ENCODE assay signal across 8 mouse cellular contexts in genomic region chr17:56716655-56717362, GRCm38 (mm10). TPM values are rescaled to one million over a fixed set of nuclear protein-coding genes. Genes with fewer than 3 reads are reported as not detected.
DNase-seq lines count a peak whose midpoint lies in the region; ATAC-seq and TF ChIP-seq lines count a peak whose summit lies in the region.

No protein-coding gene starts in this region.

- peaks cover 24 to 55% of the 10 kb centered on the region in 2 experiments for H3K36me3 ChIP-seq in CH12.LX (replicated peaks in 1 of 2; ENCODE audit: control insufficient read depth in 1 of 2, insufficient read depth in 1 of 2, low read length in 1 of 2)
- H3K36me3 ChIP-seq in forebrain, embryonic 11.5 days (ENCODE audit: control insufficient read depth, insufficient read depth, low read length), result no peaks in the 10 kb centered on the region; the same call in 1 of the 2 replicates
- peaks cover 10% of the 10 kb centered on the region for H3K36me3 ChIP-seq in heart, embryonic 16.5 days (ENCODE audit: control insufficient read depth, insufficient read depth)
- peaks cover 23% of the 10 kb centered on the region for H3K36me3 ChIP-seq in liver, embryonic 15.5 days (replicated peaks)
- peaks cover 26% of the 10 kb centered on the region for H3K36me3 ChIP-seq in neural tube, embryonic 12.5 days

- peak overlapping the region; percentile 52 for H3K4me2 ChIP-seq in CH12.LX (ENCODE audit: insufficient read depth, low read depth, poor library complexity, severe bottlenecking)
- H3K4me2 ChIP-seq in forebrain, embryonic 11.5 days (ENCODE audit: low read depth, low read length, severe bottlenecking), result peak overlapping the region; percentile 90
- peak overlapping the region; percentile 79 for H3K4me2 ChIP-seq in heart, embryonic 16.5 days (ENCODE audit: low read depth, low read length)
- peak overlapping the region; percentile 95 for H3K4me2 ChIP-seq in liver, embryonic 15.5 days
- H3K4me2 ChIP-seq in neural tube, embryonic 12.5 days (replicated peaks), result peak overlapping the region; percentile 84

- TF ChIP-seq EP300 in CH12.LX (IDR thresholded peaks at IDR 0.05; ENCODE audit: low read length), result no peak

- under 1% methylated on average over 53 of the region's 55 CpGs for WGBS in forebrain, embryonic 11.5 days
- under 1% methylated on average over 54 of the region's 55 CpGs for WGBS in heart, embryonic 16.5 days
- under 1% methylated on average over 55 of the region's 55 CpGs for WGBS in liver, embryonic 15.5 days (ENCODE audit: insufficient replicate concordance)
- WGBS in neural tube, embryonic 12.5 days, result under 1% methylated on average over 55 of the region's 55 CpGs

- in situ Hi-C loops in CH12.LX (cut with MboI; ENCODE audit: low pct_ligation_motif_present, low pct_unique_long_range_greater_than_20kb, low sequenced_read_pairs), result loop anchor here (5.0 kb wide), 1 partner anchor 35 kb away; no protein-coding TSS in a partner anchor

- DNase-seq in CH12.LX (ENCODE audit: extremely low read depth), result peak; percentile 99
- DNase-seq in c-Kit-positive CD71-positive TER-119-negative erythroid progenitor cells, embryonic 14.5 days (ENCODE audit: low read depth), result peak; percentile 99
- DNase-seq in forebrain, embryonic 11.5 days (ENCODE audit: low spot score), result peak; percentile 98
- DNase-seq in kidney, postnatal 36 days, result peak; percentile 98 to 99
- peak; percentile 99 for DNase-seq in telencephalon, adult 2 months (ENCODE audit: low read depth, low spot score)

- no peak for TF ChIP-seq CTCF in CH12.LX (conservative IDR thresholded peaks at IDR 0.05 in 1 of 2, IDR thresholded peaks at IDR 0.05 in 1 of 2; ENCODE audit: low read depth in 2 of 2, low read length in 2 of 2)

- peaks cover 20% of the 10 kb centered on the region for H3K79me2 ChIP-seq in CH12.LX (replicated peaks; ENCODE audit: control insufficient read depth, extremely low read depth, insufficient read depth, poor library complexity, severe bottlenecking)

- peak overlapping the region; percentile 74 for H3K9ac ChIP-seq in CH12.LX (ENCODE audit: insufficient read depth, low read depth)
- peak overlapping the region; percentile 49 for H3K9ac ChIP-seq in forebrain, embryonic 11.5 days (ENCODE audit: low read length)
- H3K9ac ChIP-seq in heart, embryonic 16.5 days (ENCODE audit: low read length), result peak overlapping the region; percentile 96
- H3K9ac ChIP-seq in liver, embryonic 15.5 days, result peak overlapping the region; percentile 91
- peak overlapping the region; percentile 74 for H3K9ac ChIP-seq in neural tube, embryonic 12.5 days

- peaks cover 17 to 28% of the 10 kb centered on the region in 2 experiments for H3K4me1 ChIP-seq in CH12.LX (ENCODE audit: control insufficient read depth in 1 of 2, insufficient read depth in 2 of 2)
- H3K4me1 ChIP-seq in forebrain, embryonic 11.5 days (replicated peaks; ENCODE audit: control insufficient read depth, insufficient read depth, low read length), result peaks cover 4% of the 10 kb centered on the region; the same call in 1 of the 2 replicates
- H3K4me1 ChIP-seq in heart, embryonic 16.5 days (ENCODE audit: control insufficient read depth, insufficient read depth, low read length), result peaks cover 22% of the 10 kb centered on the region
- peaks cover 42% of the 10 kb centered on the region for H3K4me1 ChIP-seq in liver, embryonic 15.5 days (replicated peaks)
- H3K4me1 ChIP-seq in neural tube, embryonic 12.5 days, result peaks cover 28% of the 10 kb centered on the region

- peak; percentile 94 for ATAC-seq in forebrain, embryonic 11.5 days (replicated peaks; ENCODE audit: low FRiP score)
- ATAC-seq in heart, embryonic 16.5 days (replicated peaks; ENCODE audit: extremely low read depth, insufficient read depth, low FRiP score), result peak; percentile 91
- peak; percentile 87 for ATAC-seq in liver, embryonic 15.5 days (ENCODE audit: insufficient read depth)
- ATAC-seq in neural tube, embryonic 12.5 days (ENCODE audit: low FRiP score, low read depth), result peak; percentile 94

- no peaks in the 10 kb centered on the region for H3K27me3 ChIP-seq in CH12.LX (replicated peaks)
- no peaks in the 10 kb centered on the region for H3K27me3 ChIP-seq in forebrain, embryonic 11.5 days (ENCODE audit: control insufficient read depth, insufficient read depth, low read length)
- no peaks in the 10 kb centered on the region for H3K27me3 ChIP-seq in heart, embryonic 16.5 days (ENCODE audit: control insufficient read depth, insufficient read depth, low read length)
- H3K27me3 ChIP-seq in liver, embryonic 15.5 days, result no peaks in the 10 kb centered on the region
- no peaks in the 10 kb centered on the region for H3K27me3 ChIP-seq in neural tube, embryonic 12.5 days (replicated peaks)

- dilution Hi-C loops in CH12.LX (cut with MboI; ENCODE audit: extremely low pct_ligation_motif_present, extremely low pct_unique_long_range_greater_than_20kb, low sequenced_read_pairs), result no loop called here

- TF ChIP-seq POLR2A in CH12.LX (IDR thresholded peaks at IDR 0.05; ENCODE audit: low read depth, low read length), result peak; percentile 47

- H3K27ac ChIP-seq in CH12.LX (ENCODE audit: insufficient read depth, low read depth), result peak overlapping the region; percentile 33
- H3K27ac ChIP-seq in forebrain, embryonic 11.5 days (ENCODE audit: low read depth, low read length), result peak overlapping the region; percentile 52; the same call in 1 of the 2 replicates
- H3K27ac ChIP-seq in heart, embryonic 16.5 days (ENCODE audit: low read length), result peak overlapping the region; percentile 85
- H3K27ac ChIP-seq in liver, embryonic 15.5 days (replicated peaks), result peak overlapping the region; percentile 87
- peak overlapping the region; percentile 39 for H3K27ac ChIP-seq in neural tube, embryonic 12.5 days

- peak overlapping the region; percentile 80 to 96 (median 95) for H3K4me3 ChIP-seq in CH12.LX (replicated peaks in 1 of 3; ENCODE audit: low read depth in 2 of 3, low read length in 2 of 3, poor library complexity in 1 of 3)
- peak overlapping the region; percentile 72 for H3K4me3 ChIP-seq in forebrain, embryonic 11.5 days (ENCODE audit: low read depth, low read length)
- peak overlapping the region; percentile 87 for H3K4me3 ChIP-seq in heart, embryonic 16.5 days (ENCODE audit: low read length)
- peak overlapping the region; percentile 84 for H3K4me3 ChIP-seq in liver, embryonic 15.5 days (replicated peaks)
- peak overlapping the region; percentile 60 for H3K4me3 ChIP-seq in neural tube, embryonic 12.5 days

- no peak for TF ChIP-seq RAD21 in CH12.LX (IDR thresholded peaks at IDR 0.05; ENCODE audit: low read depth, low read length)

- no peaks in the 10 kb centered on the region for H3K9me3 ChIP-seq in CH12.LX (replicated peaks; ENCODE audit: low read length)
- no peaks in the 10 kb centered on the region for H3K9me3 ChIP-seq in forebrain, embryonic 11.5 days (ENCODE audit: control insufficient read depth, low read length)
- H3K9me3 ChIP-seq in heart, embryonic 16.5 days (replicated peaks; ENCODE audit: control insufficient read depth, low read length), result no peaks in the 10 kb centered on the region
- no peaks in the 10 kb centered on the region for H3K9me3 ChIP-seq in liver, embryonic 15.5 days (replicated peaks)
- H3K9me3 ChIP-seq in neural tube, embryonic 12.5 days, result no peaks in the 10 kb centered on the region

RNA-seq across cellular contexts. Expression of gene Ndufa11, which starts 0.8 kb away (rescaled TPM):
- total RNA-seq in CH12.LX (2012; rRNA removed) (201 and 207 TPM in 2 replicates), CH12.LX (2014; rRNA removed) (97.9 and 124 TPM in 2 replicates)
- 131 and 155 TPM in 2 replicates for polyA plus RNA-seq in CH12.LX (2012; ENCODE audit: insufficient read length, low read depth)
- polyA plus RNA-seq in forebrain, embryonic 11.5 days (2014; fragmentation: Nextera tagmentation; extraction: Ambion mirVana), result 292 and 332 TPM in 2 replicates
- polyA plus RNA-seq in heart, embryonic 16.5 days (2015; fragmentation: Nextera tagmentation; extraction: Ambion mirVana), result 1,043 and 1,129 TPM in 2 replicates
- polyA plus RNA-seq in liver, embryonic 15.5 days (2015; fragmentation: Nextera tagmentation; extraction: Ambion mirVana), result 210 and 226 TPM in 2 replicates
- polyA plus RNA-seq in neural tube, embryonic 12.5 days (2016; fragmentation: Nextera tagmentation; extraction: Ambion mirVana), result 404 and 428 TPM in 2 replicates

RNA-seq across cellular contexts. Expression of gene Vmac, which starts 1.0 kb away (rescaled TPM):
- total RNA-seq in CH12.LX (2012; rRNA removed), result 3.5 and 5.1 TPM in 2 replicates
- total RNA-seq in CH12.LX (2014; rRNA removed), result 3.2 and 4.2 TPM in 2 replicates
- polyA plus RNA-seq in CH12.LX (2012; ENCODE audit: insufficient read length, low read depth), result 3.4 and 3.7 TPM in 2 replicates
- polyA plus RNA-seq in forebrain, embryonic 11.5 days (2014; fragmentation: Nextera tagmentation; extraction: Ambion mirVana), result 14.1 and 21.4 TPM in 2 replicates
- polyA plus RNA-seq in heart, embryonic 16.5 days (2015; fragmentation: Nextera tagmentation; extraction: Ambion mirVana), result 12.8 and 14.6 TPM in 2 replicates
- polyA plus RNA-seq in liver, embryonic 15.5 days (2015; fragmentation: Nextera tagmentation; extraction: Ambion mirVana), result 2.4 and 2.6 TPM in 2 replicates
- polyA plus RNA-seq in neural tube, embryonic 12.5 days (2016; fragmentation: Nextera tagmentation; extraction: Ambion mirVana), result 15.0 and 16.3 TPM in 2 replicates

RNA-seq across cellular contexts. Expression of gene Nrtn, which starts 40.5 kb away (rescaled TPM):
- total RNA-seq in CH12.LX (2012; rRNA removed) (0.25 and 0.34 TPM in 2 replicates), CH12.LX (2014; rRNA removed) (not detected in 2 replicates)
- not detected in 2 replicates for polyA plus RNA-seq in CH12.LX (2012; ENCODE audit: insufficient read length, low read depth)
- polyA plus RNA-seq in forebrain, embryonic 11.5 days (2014; fragmentation: Nextera tagmentation; extraction: Ambion mirVana), result 5.0 and 5.5 TPM in 2 replicates
- 21.2 and 23.9 TPM in 2 replicates for polyA plus RNA-seq in heart, embryonic 16.5 days (2015; fragmentation: Nextera tagmentation; extraction: Ambion mirVana)
- polyA plus RNA-seq in liver, embryonic 15.5 days (2015; fragmentation: Nextera tagmentation; extraction: Ambion mirVana), result 1.1 and 1.6 TPM in 2 replicates
- polyA plus RNA-seq in neural tube, embryonic 12.5 days (2016; fragmentation: Nextera tagmentation; extraction: Ambion mirVana), result 3.4 and 3.7 TPM in 2 replicates

RNA-seq across cellular contexts. Expression of gene Ranbp3, which starts 43.7 kb away (rescaled TPM):
- 77.9 and 91.6 TPM in 2 replicates for total RNA-seq in CH12.LX (2012; rRNA removed)
- total RNA-seq in CH12.LX (2014; rRNA removed), result 71.5 and 79.5 TPM in 2 replicates
- polyA plus RNA-seq in CH12.LX (2012; ENCODE audit: insufficient read length, low read depth), result 86.0 and 86.8 TPM in 2 replicates
- polyA plus RNA-seq in forebrain, embryonic 11.5 days (2014; fragmentation: Nextera tagmentation; extraction: Ambion mirVana), result 132 and 139 TPM in 2 replicates
- 63.1 and 64.3 TPM in 2 replicates for polyA plus RNA-seq in heart, embryonic 16.5 days (2015; fragmentation: Nextera tagmentation; extraction: Ambion mirVana)
- polyA plus RNA-seq in liver, embryonic 15.5 days (2015; fragmentation: Nextera tagmentation; extraction: Ambion mirVana), result 40.8 and 42.6 TPM in 2 replicates
- 105 and 106 TPM in 2 replicates for polyA plus RNA-seq in neural tube, embryonic 12.5 days (2016; fragmentation: Nextera tagmentation; extraction: Ambion mirVana)

RNA-seq across cellular contexts. Expression of gene Dus3l, which starts 47.7 kb away (rescaled TPM):
- total RNA-seq in CH12.LX (2012; rRNA removed) (57.5 and 62.1 TPM in 2 replicates), CH12.LX (2014; rRNA removed) (32.0 and 35.8 TPM in 2 replicates)
- polyA plus RNA-seq in CH12.LX (2012; ENCODE audit: insufficient read length, low read depth), result 54.3 and 57.7 TPM in 2 replicates
- polyA plus RNA-seq in forebrain, embryonic 11.5 days (2014; fragmentation: Nextera tagmentation; extraction: Ambion mirVana), result 40.4 and 43.1 TPM in 2 replicates
- 31.7 and 34.9 TPM in 2 replicates for polyA plus RNA-seq in heart, embryonic 16.5 days (2015; fragmentation: Nextera tagmentation; extraction: Ambion mirVana)
- 12.5 and 14.4 TPM in 2 replicates for polyA plus RNA-seq in liver, embryonic 15.5 days (2015; fragmentation: Nextera tagmentation; extraction: Ambion mirVana)
- polyA plus RNA-seq in neural tube, embryonic 12.5 days (2016; fragmentation: Nextera tagmentation; extraction: Ambion mirVana), result 49.3 and 54.3 TPM in 2 replicates

Comparison
In these comparisons a context has a peak if more than half of its experiments do, and no peak if none do; other contexts are left out.
1. Peak in every context shown above with its lines: DNase-seq, ATAC-seq, H3K4me3 ChIP-seq and H3K27ac ChIP-seq.
2. H3K27ac ChIP-seq: peak in every context shown above with its lines; median percentile 87 in liver, embryonic 15.5 days; 85 in heart, embryonic 16.5 days; 52 in forebrain, embryonic 11.5 days; 39 in neural tube, embryonic 12.5 days; 33 in CH12.LX.